21 mouse cellular contexts compared by ENCODE assay signal in genomic region chr9:44225993-44226392, GRCm38 (mm10). TPM values are rescaled to one million over a fixed set of nuclear protein-coding genes. Genes with fewer than 3 reads are reported as not detected.
DNase-seq lines count a peak whose midpoint lies in the region; ATAC-seq and TF ChIP-seq lines count a peak whose summit lies in the region.
"Had no signal": no experiment of that assay in that cellular context is flagged by ENCODE, and none has a peak within 500 bp of the region (broad histone marks: within the 10 kb centered on the region; RNA-seq: fewer than 3 reads in every experiment).

No protein-coding gene starts in this region.

- 0 out of 2 replicates have a peak overlapping the region, but pooled peaks have one; percentile 3 for H3K27ac ChIP-seq in hindbrain, postnatal 0 days
- no peak overlapping the region for H3K27ac ChIP-seq in hindbrain, embryonic 11.5 days (ENCODE audit: low read depth, low read length)
- no peak overlapping the region for H3K27ac ChIP-seq in CH12.LX (ENCODE audit: insufficient read depth, low read depth)
- peak overlapping the region; percentile 34; the same call in 1 of the 2 replicates for H3K27ac ChIP-seq in cortical plate, adult 2 months (ENCODE audit: insufficient read depth, low read length)
- H3K27ac ChIP-seq: embryonic facial prominence, embryonic 15.5 days; heart, embryonic 13.5 days; hindbrain, embryonic 12.5 days; limb, embryonic 15.5 days; liver, embryonic 15.5 days had no signal

- dilution Hi-C loops in CH12.LX (cut with MboI; ENCODE audit: extremely low pct_ligation_motif_present, extremely low pct_unique_long_range_greater_than_20kb, low sequenced_read_pairs): no loop called here

- WGBS in hindbrain, postnatal 0 days: 34% methylated on average over 6 of the region's 6 CpGs
- 72% methylated on average over 6 of the region's 6 CpGs for WGBS in hindbrain, embryonic 11.5 days

- no peak for DNase-seq in hindbrain, postnatal 0 days (ENCODE audit: low spot score)
- no peak for DNase-seq in hindbrain, embryonic 11.5 days (ENCODE audit: low spot score)
- DNase-seq in left cerebral cortex, postnatal 14 days (ENCODE audit: low spot score in 2 of 2): peak; percentile 19 to 51
- DNase-seq in left cerebral cortex, postnatal 10 days (ENCODE audit: extremely low spot score in 1 of 2, low spot score in 2 of 2): no peak
- peak; percentile 49 for DNase-seq in CH12.LX (ENCODE audit: extremely low read depth)
- DNase-seq in adrenal gland, adult (ENCODE audit: inconsistent age in 2 of 2, low spot score in 1 of 2): no peak
- DNase-seq: adrenal gland, postnatal 25 days; cerebellum, adult 11-12 months; cerebellum, postnatal 25 days; retina, postnatal 1 day; thymus, postnatal 25 days had no signal

- H3K4me1 ChIP-seq in hindbrain, postnatal 0 days (ENCODE audit: insufficient read depth, low read length): 0 out of 2 replicates have a peak, but pooled peaks cover 2% of the 10 kb centered on the region
- H3K4me1 ChIP-seq in hindbrain, embryonic 11.5 days (replicated peaks; ENCODE audit: control insufficient read depth, insufficient read depth, low read length): no peaks in the 10 kb centered on the region
- peaks cover 11 to 51% of the 10 kb centered on the region in 2 experiments for H3K4me1 ChIP-seq in CH12.LX (ENCODE audit: control insufficient read depth in 1 of 2, insufficient read depth in 2 of 2)
- peaks cover 12% of the 10 kb centered on the region for H3K4me1 ChIP-seq in cortical plate, adult 2 months (ENCODE audit: control insufficient read depth, insufficient read depth, low read length)

- no peak overlapping the region for H3K9ac ChIP-seq in hindbrain, postnatal 0 days (replicated peaks; ENCODE audit: low read length)
- H3K9ac ChIP-seq in hindbrain, embryonic 11.5 days (ENCODE audit: low read depth, low read length): no peak overlapping the region
- H3K9ac ChIP-seq in CH12.LX (ENCODE audit: insufficient read depth, low read depth): no peak overlapping the region
- H3K9ac ChIP-seq: embryonic facial prominence, embryonic 15.5 days; heart, embryonic 13.5 days; hindbrain, embryonic 12.5 days; limb, embryonic 15.5 days; liver, embryonic 15.5 days had no signal

- TF ChIP-seq CTCF in hindbrain, postnatal 0 days (IDR thresholded peaks at IDR 0.05; ENCODE audit: low read depth): no peak
- no peak for TF ChIP-seq CTCF in CH12.LX (conservative IDR thresholded peaks at IDR 0.05 in 1 of 2, IDR thresholded peaks at IDR 0.05 in 1 of 2; ENCODE audit: low read depth in 2 of 2, low read length in 2 of 2)
- no peak for TF ChIP-seq CTCF in cortical plate, adult 2 months (IDR thresholded peaks at IDR 0.05; ENCODE audit: extremely low read depth, insufficient read depth, low read length)

- no peak overlapping the region for H3K4me2 ChIP-seq in hindbrain, postnatal 0 days (ENCODE audit: low read depth, low read length)
- H3K4me2 ChIP-seq in hindbrain, embryonic 11.5 days (replicated peaks; ENCODE audit: low read depth, low read length): no peak overlapping the region
- no peak overlapping the region for H3K4me2 ChIP-seq in CH12.LX (ENCODE audit: insufficient read depth, low read depth, poor library complexity, severe bottlenecking)
- H3K4me2 ChIP-seq: embryonic facial prominence, embryonic 15.5 days; heart, embryonic 13.5 days; hindbrain, embryonic 12.5 days; limb, embryonic 15.5 days; liver, embryonic 15.5 days had no signal

- H3K9me3 ChIP-seq in hindbrain, postnatal 0 days (ENCODE audit: low read length): no peaks in the 10 kb centered on the region
- H3K9me3 ChIP-seq in hindbrain, embryonic 11.5 days (ENCODE audit: control insufficient read depth, low read length): no peaks in the 10 kb centered on the region
- no peaks in the 10 kb centered on the region for H3K9me3 ChIP-seq in CH12.LX (replicated peaks; ENCODE audit: low read length)
- H3K9me3 ChIP-seq: embryonic facial prominence, embryonic 15.5 days; G1E; heart, embryonic 13.5 days; hindbrain, embryonic 12.5 days; limb, embryonic 15.5 days; liver, embryonic 15.5 days had no signal

- intact Hi-C loops in left cerebral cortex, postnatal 14 days (cut with DNase I): no loop called here
- intact Hi-C loops in left cerebral cortex, postnatal 10 days (cut with DNase I): no loop called here

- no peaks in the 10 kb centered on the region for H3K27me3 ChIP-seq in hindbrain, postnatal 0 days (ENCODE audit: insufficient read depth, low read length)
- H3K27me3 ChIP-seq in hindbrain, embryonic 11.5 days (ENCODE audit: control insufficient read depth, insufficient read depth, low read length): no peaks in the 10 kb centered on the region
- H3K27me3 ChIP-seq in CH12.LX (replicated peaks): no peaks in the 10 kb centered on the region
- H3K27me3 ChIP-seq: embryonic facial prominence, embryonic 15.5 days; heart, embryonic 13.5 days; hindbrain, embryonic 12.5 days; limb, embryonic 15.5 days; liver, embryonic 15.5 days had no signal

- peaks cover 75% of the 10 kb centered on the region for H3K79me2 ChIP-seq in CH12.LX (replicated peaks; ENCODE audit: control insufficient read depth, extremely low read depth, insufficient read depth, poor library complexity, severe bottlenecking)

- no peak for TF ChIP-seq RAD21 in CH12.LX (IDR thresholded peaks at IDR 0.05; ENCODE audit: low read depth, low read length)

- no peak overlapping the region for H3K4me3 ChIP-seq in hindbrain, postnatal 0 days (ENCODE audit: low read length)
- no peak overlapping the region for H3K4me3 ChIP-seq in hindbrain, embryonic 11.5 days (ENCODE audit: low read depth, low read length)
- H3K4me3 ChIP-seq in CH12.LX (replicated peaks in 1 of 3; ENCODE audit: low read depth in 2 of 3, low read length in 2 of 3, poor library complexity in 1 of 3): peak overlapping the region in 1 of 3 experiments; percentile 5
- H3K4me3 ChIP-seq in cortical plate, adult 2 months (ENCODE audit: insufficient read depth, low read length): no peak overlapping the region
- H3K4me3 ChIP-seq: embryonic facial prominence, embryonic 15.5 days; heart, embryonic 13.5 days; hindbrain, embryonic 12.5 days; limb, embryonic 15.5 days; liver, embryonic 15.5 days had no signal

- H3K36me3 ChIP-seq in hindbrain, postnatal 0 days (ENCODE audit: insufficient read depth, low read length): no peaks in the 10 kb centered on the region
- no peaks in the 10 kb centered on the region for H3K36me3 ChIP-seq in hindbrain, embryonic 11.5 days (ENCODE audit: control insufficient read depth, insufficient read depth, low read length)
- H3K36me3 ChIP-seq in CH12.LX (replicated peaks in 1 of 2; ENCODE audit: control insufficient read depth in 1 of 2, insufficient read depth in 1 of 2, low read length in 1 of 2): peaks cover 2 to 40% of the 10 kb centered on the region in 2 experiments
- H3K36me3 ChIP-seq: hindbrain, embryonic 12.5 days; limb, embryonic 15.5 days; liver, embryonic 15.5 days had no signal

- no peak for TF ChIP-seq EP300 in CH12.LX (IDR thresholded peaks at IDR 0.05; ENCODE audit: low read length)

- 0 out of 2 replicates have a peak, but pooled peaks have one; percentile 12 for ATAC-seq in hindbrain, postnatal 0 days
- ATAC-seq in hindbrain, embryonic 11.5 days (ENCODE audit: low FRiP score): no peak
- ATAC-seq: forebrain, embryonic 16.5 days; intestine, embryonic 16.5 days had no signal

- no peak for TF ChIP-seq POLR2A in CH12.LX (IDR thresholded peaks at IDR 0.05; ENCODE audit: low read depth, low read length)
- TF ChIP-seq POLR2A in cortical plate, adult 2 months (IDR thresholded peaks at IDR 0.05; ENCODE audit: extremely low read depth, insufficient read depth, low read length): no peak

- in situ Hi-C loops in CH12.LX (cut with MboI; ENCODE audit: low pct_ligation_motif_present, low pct_unique_long_range_greater_than_20kb, low sequenced_read_pairs): no loop called here

RNA-seq across cellular contexts. Expression of gene Cbl, which starts 7.9 kb away (rescaled TPM):
- total RNA-seq in hindbrain, postnatal 0 days (2014; rRNA removed): 24.2 and 30.5 TPM in 2 replicates
- polyA plus RNA-seq in hindbrain, postnatal 0 days (2015; fragmentation: Nextera tagmentation; extraction: Ambion mirVana): 13.2 and 14.3 TPM in 2 replicates
- 22.7 and 24.7 TPM in 2 replicates for polyA plus RNA-seq in hindbrain, embryonic 11.5 days (2014; fragmentation: Nextera tagmentation; extraction: Ambion mirVana)
- total RNA-seq in left cerebral cortex, postnatal 14 days (2021): 10 to 100 TPM; 44.9 to 48.9 TPM
- 10 to 100 TPM; 48.6 to 49.9 TPM for total RNA-seq in left cerebral cortex, postnatal 10 days (2021)
- total RNA-seq in CH12.LX (2012; rRNA removed): 11.9 and 13.4 TPM in 2 replicates
- 6.5 and 8.3 TPM in 2 replicates for total RNA-seq in CH12.LX (2014; rRNA removed)
- polyA plus RNA-seq in CH12.LX (2012; ENCODE audit: insufficient read length, low read depth): 27.1 and 39.0 TPM in 2 replicates
- polyA plus RNA-seq in cortical plate, adult 2 months (2012; rRNA removed): 18.2 and 22.8 TPM in 2 replicates

RNA-seq across cellular contexts. Expression of gene Ccdc153, which starts 14.5 kb away (rescaled TPM):
- total RNA-seq in hindbrain, postnatal 0 days (2014; rRNA removed): 1.0 TPM in 1 of 2 replicates, not detected in the other
- polyA plus RNA-seq in hindbrain, postnatal 0 days (2015; fragmentation: Nextera tagmentation; extraction: Ambion mirVana): 2.2 and 2.6 TPM in 2 replicates
- polyA plus RNA-seq in hindbrain, embryonic 11.5 days (2014; fragmentation: Nextera tagmentation; extraction: Ambion mirVana): not detected in 2 replicates
- 1 to 10 TPM; 1.2 to 1.4 TPM for total RNA-seq in left cerebral cortex, postnatal 14 days (2021)
- total RNA-seq in left cerebral cortex, postnatal 10 days (2021): 1 to 10 TPM in 1 of 2 experiments, under 1 TPM in 1; 0.69 to 1.9 TPM
- total RNA-seq in CH12.LX (2012; rRNA removed) (not detected in 2 replicates), CH12.LX (2014; rRNA removed) (not detected in 2 replicates)
- not detected in 2 replicates for polyA plus RNA-seq in CH12.LX (2012; ENCODE audit: insufficient read length, low read depth)
- 1.8 and 4.9 TPM in 2 replicates for polyA plus RNA-seq in cortical plate, adult 2 months (2012; rRNA removed)
- total RNA-seq: G1E had no signal
- polyA plus RNA-seq: forebrain, embryonic 16.5 days; G1E; heart, embryonic 13.5 days; hindbrain, embryonic 12.5 days; intestine, embryonic 16.5 days; kidney, embryonic 14.5 days; limb, embryonic 15.5 days; liver, embryonic 15.5 days had no signal

RNA-seq across cellular contexts. Expression of gene Pdzd3, which starts 25.3 kb away (rescaled TPM):
- 0.31 TPM in 1 of 2 replicates, not detected in the other for total RNA-seq in hindbrain, postnatal 0 days (2014; rRNA removed)
- 0.13 and 0.34 TPM in 2 replicates for polyA plus RNA-seq in hindbrain, postnatal 0 days (2015; fragmentation: Nextera tagmentation; extraction: Ambion mirVana)
- 0.13 TPM in 1 of 2 replicates, not detected in the other for polyA plus RNA-seq in hindbrain, embryonic 11.5 days (2014; fragmentation: Nextera tagmentation; extraction: Ambion mirVana)
- under 1 TPM; 0.53 to 0.82 TPM for total RNA-seq in left cerebral cortex, postnatal 14 days (2021)
- under 1 TPM; 0.53 to 0.60 TPM for total RNA-seq in left cerebral cortex, postnatal 10 days (2021)
- total RNA-seq in CH12.LX (2012; rRNA removed) (0.13 TPM in 1 of 2 replicates, not detected in the other), CH12.LX (2014; rRNA removed) (0.09 TPM in 1 of 2 replicates, not detected in the other)
- 0.21 and 0.26 TPM in 2 replicates for polyA plus RNA-seq in CH12.LX (2012; ENCODE audit: insufficient read length, low read depth)
- polyA plus RNA-seq in cortical plate, adult 2 months (2012; rRNA removed): 0.40 and 0.71 TPM in 2 replicates
- total RNA-seq: G1E had no signal
- polyA plus RNA-seq: G1E; liver, embryonic 15.5 days had no signal

RNA-seq across cellular contexts. Expression of gene Nlrx1, which starts 42.4 kb away (rescaled TPM):
- total RNA-seq in hindbrain, postnatal 0 days (2014; rRNA removed): 5.7 and 12.7 TPM in 2 replicates
- 5.1 and 6.9 TPM in 2 replicates for polyA plus RNA-seq in hindbrain, postnatal 0 days (2015; fragmentation: Nextera tagmentation; extraction: Ambion mirVana)
- 1.9 and 2.9 TPM in 2 replicates for polyA plus RNA-seq in hindbrain, embryonic 11.5 days (2014; fragmentation: Nextera tagmentation; extraction: Ambion mirVana)
- total RNA-seq in left cerebral cortex, postnatal 14 days (2021): 10 to 100 TPM; 11.4 to 11.6 TPM
- total RNA-seq in left cerebral cortex, postnatal 10 days (2021): 10 to 100 TPM; 11.9 to 14.8 TPM
- total RNA-seq in CH12.LX (2012; rRNA removed) (8.8 and 10.9 TPM in 2 replicates), CH12.LX (2014; rRNA removed) (8.0 and 8.8 TPM in 2 replicates)
- polyA plus RNA-seq in CH12.LX (2012; ENCODE audit: insufficient read length, low read depth): 12.6 and 15.4 TPM in 2 replicates
- polyA plus RNA-seq in cortical plate, adult 2 months (2012; rRNA removed): 7.0 and 8.0 TPM in 2 replicates

Comparison
In these comparisons a context has a peak if more than half of its experiments do, and no peak if none do; other contexts are left out.
1. DNase-seq: peak in left cerebral cortex, postnatal 14 days (2 of 2) and CH12.LX (single experiment); none in hindbrain, postnatal 0 days (single experiment), hindbrain, embryonic 11.5 days (single experiment), left cerebral cortex, postnatal 10 days (0 of 2) and adrenal gland, adult (0 of 2).
2. H3K27ac ChIP-seq: peak in hindbrain, postnatal 0 days (single experiment) and cortical plate, adult 2 months (single experiment); none in hindbrain, embryonic 11.5 days (single experiment) and CH12.LX (single experiment).